Mouse (Mus musculus): ENCODE results near the gene Ubn1. TPM values are rescaled to one million over a fixed set of nuclear protein-coding genes. Genes with fewer than 3 reads are reported as not detected.

Gene Ubn1
- total RNA-seq, 4 experiments from 2014 or later, result 36.4 to 42.8 (median 40.3) TPM

DNA sequence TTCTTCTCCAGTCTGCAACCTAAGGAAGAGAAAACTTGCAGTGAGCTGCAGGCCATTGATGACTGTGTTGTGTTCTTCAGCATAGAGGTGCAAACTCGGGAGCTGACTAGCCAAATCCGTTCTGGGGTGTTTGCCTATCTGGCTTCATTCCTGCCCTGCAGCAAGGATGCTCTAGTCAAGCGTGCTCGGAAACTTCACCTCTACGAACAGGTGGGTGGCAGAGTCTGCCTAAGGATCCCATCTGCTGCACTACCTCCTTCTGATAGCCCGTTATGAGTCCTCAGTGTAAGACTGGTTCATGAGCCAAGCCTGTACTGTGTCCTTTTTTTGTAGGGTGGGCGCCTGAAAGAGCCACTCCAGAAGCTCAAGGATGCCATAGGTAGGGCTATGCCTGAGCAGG, 22.1 kb downstream of the Ubn1 start:
- DNase-seq (ENCODE audit: low spot score in 2 of 2), result no peak

DNA sequence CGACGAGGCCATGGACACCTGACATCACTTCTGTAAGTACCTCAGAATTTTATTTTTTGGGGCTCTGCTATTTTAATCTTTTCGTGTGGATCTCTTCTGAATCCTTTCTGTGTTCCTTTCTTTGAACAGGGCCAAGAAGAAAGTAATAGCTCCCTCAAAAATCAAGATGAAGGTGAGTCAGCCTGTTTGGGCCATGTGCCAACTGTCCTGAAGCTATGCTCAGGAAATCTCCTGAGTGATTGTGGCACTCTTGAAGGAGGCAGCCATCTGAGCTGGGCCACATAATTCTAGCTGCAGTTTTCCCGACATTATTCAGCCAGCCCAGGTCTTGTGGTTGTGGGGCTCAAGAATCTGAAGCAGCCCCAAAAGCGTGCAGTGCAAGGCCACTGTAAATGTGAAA, 24.5 kb downstream of the Ubn1 start:
- no peak for DNase-seq (ENCODE audit: low spot score in 2 of 2)

DNA sequence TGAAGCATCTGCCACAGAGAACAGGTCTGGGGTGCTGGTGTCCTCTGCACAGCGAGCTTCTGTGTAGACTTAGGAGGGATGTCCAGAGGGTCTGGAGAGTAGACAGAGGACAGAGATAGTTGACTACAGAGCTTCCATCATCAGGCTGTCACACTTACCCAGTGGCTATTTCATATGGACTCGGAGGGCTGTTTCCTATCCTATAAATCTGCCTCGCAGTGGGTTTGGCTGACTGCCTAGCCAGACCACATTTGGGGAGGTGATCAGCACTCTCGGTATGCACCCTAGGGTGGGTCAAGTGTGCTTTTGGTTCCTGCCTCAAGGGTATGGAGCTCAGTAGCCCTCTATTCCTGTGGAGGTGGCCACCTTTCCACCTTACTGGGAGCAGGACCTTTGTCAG, 35.3 kb downstream of the Ubn1 start:
- DNase-seq (ENCODE audit: low spot score in 2 of 2), result no peak

DNA sequence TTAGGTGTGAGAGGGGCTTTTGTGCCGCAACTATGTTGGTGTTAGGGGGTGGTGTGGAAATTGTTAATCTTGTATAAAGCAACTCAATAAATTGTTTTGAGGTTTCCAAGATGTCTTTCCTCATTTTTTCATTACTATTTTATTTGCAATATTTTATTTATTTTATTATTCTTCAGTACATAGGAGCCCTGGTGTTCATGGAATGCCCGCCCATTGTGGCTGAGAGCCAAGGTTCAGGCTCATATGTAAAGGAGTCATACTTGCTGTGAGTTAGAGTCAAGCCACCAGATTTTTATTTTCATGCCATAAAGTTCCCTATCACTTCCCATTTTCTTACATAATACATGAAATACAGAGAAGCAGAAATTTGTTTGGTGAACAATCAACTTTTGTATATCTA, 36.3 kb downstream of the Ubn1 start:
- DNase-seq (ENCODE audit: low spot score in 2 of 2), result no peak

DNA sequence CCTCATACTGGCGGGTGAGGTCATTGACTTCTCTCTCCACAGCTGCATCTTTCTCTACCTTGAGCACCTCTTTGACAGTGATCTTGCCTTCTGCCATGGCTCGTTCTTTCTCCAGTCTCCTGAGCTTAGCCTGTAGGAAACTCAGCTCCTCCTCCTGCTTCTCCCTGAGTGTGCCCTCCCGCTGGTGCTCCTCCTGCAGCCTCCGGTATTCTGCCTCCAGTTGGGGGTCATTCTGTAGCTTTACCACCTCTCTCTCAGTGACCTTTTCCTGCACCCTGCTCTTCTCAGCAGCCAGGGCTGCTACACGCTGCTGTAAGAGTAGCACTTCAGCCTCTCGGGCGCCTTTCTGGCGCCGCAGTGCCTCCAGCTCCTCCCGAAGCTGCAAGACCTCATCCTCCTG, 39.2 kb downstream of the Ubn1 start:
- DNase-seq (ENCODE audit: low spot score in 2 of 2), result no peak

DNA sequence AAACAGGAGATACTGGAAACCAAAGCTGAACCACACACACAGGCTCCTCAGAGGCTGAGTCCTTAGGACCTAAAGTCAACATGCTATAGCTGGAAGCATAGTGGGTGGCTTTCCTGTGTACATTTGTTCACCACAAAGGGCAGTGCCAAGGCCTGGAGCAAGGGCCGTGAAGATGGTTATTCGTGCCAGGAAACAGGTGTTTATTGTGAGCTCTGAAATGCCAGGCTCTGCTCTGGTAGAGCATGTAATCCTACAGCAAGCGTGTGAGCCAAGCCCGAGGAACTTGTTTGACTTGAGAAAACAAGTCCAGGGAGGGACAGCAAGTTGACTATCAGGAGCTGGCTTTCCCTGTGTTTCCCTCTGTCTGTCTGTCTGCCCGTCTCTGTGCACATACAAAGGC, 43.4 kb downstream of the Ubn1 start:
- no peak for DNase-seq (ENCODE audit: low spot score in 2 of 2)

DNA sequence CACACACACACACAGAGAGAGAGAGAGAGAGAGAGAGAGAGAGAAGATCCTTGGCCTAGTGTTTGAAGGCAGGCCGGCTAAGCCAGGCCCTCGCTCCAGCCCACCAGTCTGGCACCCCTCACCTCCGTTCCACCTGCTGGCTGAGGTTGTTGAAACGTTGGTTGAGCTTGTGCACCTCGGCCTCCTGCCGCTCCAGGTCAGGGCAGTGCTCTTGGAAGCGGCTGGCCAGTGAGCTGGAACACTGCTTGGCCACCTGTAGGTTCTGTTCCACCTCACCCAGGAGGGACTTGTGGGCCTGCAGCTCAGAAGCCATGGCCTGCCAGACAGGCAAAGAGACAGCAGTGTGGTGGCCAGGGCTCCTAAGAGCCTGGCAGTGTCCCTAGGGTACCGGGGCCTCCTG, 46.6 kb downstream of the Ubn1 start:
- no peak for DNase-seq (ENCODE audit: low spot score in 2 of 2)

DNA sequence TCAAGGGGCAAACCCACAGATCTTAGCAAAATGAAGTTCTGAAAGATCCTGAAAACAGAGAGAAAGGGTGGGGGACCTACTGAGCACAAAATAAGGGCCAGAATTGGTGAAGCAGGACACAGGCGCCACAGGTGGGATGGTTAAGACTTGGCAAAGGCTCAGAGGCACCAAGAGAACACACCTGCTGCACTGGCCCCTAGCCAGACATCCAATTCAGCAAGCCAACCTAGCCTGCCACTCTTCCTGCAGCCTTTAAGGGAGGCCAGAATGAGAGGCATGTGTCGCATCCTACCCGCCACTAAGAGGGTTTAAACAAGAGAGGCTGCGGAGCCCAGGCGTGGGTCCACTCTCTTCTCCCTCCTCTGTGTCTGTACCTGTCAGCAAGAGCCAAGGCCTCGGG, 51.1 kb downstream of the Ubn1 start:
- DNase-seq (ENCODE audit: low spot score in 2 of 2), result no peak

DNA sequence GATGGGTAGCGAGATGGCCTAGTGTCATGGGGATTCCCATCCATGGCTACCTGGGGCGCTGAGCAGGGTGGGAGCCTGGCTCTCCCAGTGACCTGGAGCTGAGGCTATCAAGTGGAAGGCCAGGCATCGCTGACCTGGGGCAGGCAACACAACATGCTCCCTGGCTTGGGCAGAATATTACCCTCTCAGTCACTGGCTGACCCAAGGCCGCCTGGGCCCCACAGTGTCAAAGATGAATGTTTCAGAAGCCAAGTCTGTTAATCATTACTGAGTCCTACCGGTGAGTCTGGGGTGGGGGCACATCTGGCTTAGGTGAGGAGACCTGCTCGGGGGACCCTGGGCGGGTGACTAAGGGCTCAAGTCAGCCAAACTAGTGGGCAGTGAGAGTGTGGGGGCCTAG, 60.0 kb downstream of the Ubn1 start:
- DNase-seq (ENCODE audit: low spot score in 2 of 2), result no peak

DNA sequence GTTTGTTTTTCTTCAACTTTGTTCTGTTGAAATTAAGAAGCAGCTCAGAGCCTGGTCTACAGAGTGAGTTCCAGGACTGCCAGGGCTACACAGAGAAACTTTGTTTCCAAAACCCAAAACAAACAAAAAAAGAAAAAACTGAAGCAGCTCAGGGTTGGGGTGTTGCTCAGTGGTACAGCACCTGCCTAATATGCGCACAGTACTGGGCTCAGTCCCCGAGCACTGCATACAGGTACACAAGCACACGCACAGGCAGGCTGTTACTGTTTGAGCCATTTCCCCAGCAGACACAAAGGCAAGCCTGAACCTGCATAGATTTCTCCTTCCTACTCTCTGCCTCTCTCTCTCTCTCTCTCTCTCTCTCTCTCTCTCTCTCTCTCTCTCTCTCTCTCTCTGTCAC, 61.2 kb downstream of the Ubn1 start:
- no peak for DNase-seq (ENCODE audit: low spot score in 2 of 2)

DNA sequence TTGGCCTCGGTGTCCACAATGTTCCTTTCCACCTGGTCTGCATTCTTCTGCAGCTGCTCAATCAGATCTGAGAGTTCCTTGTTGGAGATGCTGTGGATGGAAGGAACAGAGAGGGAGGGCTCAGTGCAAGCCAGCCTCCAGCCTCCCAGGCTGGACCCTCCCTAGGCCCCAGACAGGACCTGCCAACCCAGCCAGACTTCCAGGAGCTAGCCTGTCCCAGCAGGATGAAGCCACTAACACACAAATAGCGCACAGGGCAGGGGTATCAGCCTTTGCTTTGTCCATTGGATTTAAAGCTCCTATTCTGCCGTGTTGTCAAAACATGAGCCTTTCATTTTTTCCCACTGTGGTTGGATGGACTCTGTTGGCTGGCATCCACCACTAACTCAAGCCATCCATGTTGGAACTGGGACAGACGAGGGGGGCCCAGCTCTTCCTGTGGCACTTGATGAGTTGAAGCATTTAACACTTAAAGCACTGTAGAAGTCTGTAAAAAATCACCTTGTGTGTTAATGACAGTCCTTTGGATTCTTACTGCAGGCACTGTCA, 63.2 kb downstream of the Ubn1 start:
- no peak for DNase-seq (ENCODE audit: low spot score in 2 of 2)

DNA sequence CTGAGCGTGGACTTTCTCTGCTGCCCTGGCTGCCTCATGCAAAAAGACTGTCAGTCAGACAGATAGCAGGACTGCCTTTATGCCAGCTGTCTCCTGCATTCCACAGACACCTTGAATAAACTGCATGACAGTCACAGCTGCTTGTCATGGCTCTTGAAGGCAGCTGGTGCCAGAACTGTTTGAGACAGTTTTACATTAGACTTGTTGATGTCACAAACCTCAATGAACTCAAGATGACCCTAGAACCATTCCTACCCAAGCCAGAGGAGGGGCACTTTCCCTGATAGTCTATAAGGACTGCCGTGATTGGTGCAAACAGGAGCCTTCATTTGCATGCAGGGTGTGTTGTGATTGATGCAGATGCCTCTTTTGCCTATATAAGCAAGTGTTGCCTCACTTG, 63.7 kb downstream of the Ubn1 start:
- no peak for DNase-seq (ENCODE audit: low spot score in 2 of 2)

DNA sequence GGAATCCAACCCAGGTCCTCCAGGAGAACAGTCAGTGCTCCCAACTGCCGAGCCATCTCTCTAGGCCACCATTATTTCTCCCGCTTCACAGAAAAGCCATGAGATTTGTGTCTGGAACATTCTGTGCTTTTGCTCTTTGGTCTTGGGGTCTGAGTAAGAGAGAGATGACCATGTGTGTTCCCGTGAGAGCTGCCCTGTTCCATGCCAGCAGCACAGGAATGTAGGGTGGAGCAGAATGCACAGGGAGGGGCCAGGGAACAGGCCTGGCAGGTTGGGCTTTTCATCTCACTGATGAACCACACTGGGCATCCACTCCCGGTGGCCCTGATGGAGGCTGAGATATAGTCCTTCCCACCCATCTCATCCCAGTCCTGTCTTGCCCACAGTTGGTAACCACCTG, 69.5 kb downstream of the Ubn1 start:
- no peak for DNase-seq (ENCODE audit: low spot score in 2 of 2)

DNA sequence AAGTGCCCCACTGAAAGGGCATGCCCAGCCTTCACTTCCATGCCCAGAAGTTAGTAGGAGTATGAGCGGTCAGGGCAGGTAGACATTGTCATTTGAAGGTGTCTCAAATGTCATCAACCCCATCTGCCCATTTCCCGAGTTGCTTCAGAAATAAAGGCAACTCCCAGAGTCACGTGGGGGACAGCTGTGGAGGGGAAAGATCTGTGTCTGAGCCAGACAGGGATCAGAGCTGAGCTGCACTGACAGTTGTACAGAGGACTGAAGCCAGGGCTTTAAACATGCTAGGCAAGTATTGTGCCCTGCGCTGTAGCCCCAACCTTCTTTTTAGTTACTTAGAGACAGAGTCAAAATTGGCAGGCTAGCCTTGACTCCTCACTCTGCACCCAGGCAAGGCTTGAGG, 70.0 kb downstream of the Ubn1 start:
- DNase-seq (ENCODE audit: low spot score in 2 of 2), result no peak

DNA sequence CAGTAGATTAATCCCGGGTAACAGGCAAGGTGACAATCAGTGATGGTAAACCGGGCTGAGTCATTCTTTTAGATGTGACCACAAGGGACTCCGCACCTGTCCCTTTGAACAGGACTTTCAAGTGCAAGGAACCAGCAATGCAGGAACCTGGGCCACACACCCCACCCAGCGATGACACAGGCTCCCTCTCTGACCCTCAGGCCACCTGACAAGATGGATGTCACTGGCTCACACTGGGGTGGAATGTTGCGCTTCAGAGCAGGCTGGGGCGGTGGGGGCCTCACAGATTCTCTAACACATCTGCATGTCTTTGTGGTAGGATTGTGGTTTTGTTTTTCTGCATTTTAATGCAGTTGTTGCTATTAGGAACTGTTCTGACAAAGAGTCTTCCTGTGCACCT, 73.6 kb downstream of the Ubn1 start:
- DNase-seq (ENCODE audit: low spot score in 2 of 2), result no peak

DNA sequence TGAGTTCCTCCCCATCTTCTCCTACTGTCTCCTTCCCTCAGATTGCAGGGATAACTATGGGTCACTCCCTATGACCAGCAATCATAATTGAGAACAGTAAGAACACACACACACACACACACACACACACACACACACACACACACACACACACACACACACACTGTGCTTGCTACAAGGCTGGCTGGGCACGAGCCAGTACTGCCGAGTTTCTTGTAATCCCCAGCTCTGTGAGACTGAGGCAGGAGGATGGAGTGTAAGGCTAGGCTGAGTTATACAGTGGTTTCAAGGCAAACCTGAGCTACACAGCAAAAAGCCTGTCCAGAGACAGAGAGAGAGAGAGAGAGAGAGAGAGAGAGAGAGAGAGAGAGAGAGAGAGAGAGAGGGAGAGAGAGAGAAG, 80.3 kb downstream of the Ubn1 start:
- DNase-seq (ENCODE audit: low spot score in 2 of 2), result no peak

DNA sequence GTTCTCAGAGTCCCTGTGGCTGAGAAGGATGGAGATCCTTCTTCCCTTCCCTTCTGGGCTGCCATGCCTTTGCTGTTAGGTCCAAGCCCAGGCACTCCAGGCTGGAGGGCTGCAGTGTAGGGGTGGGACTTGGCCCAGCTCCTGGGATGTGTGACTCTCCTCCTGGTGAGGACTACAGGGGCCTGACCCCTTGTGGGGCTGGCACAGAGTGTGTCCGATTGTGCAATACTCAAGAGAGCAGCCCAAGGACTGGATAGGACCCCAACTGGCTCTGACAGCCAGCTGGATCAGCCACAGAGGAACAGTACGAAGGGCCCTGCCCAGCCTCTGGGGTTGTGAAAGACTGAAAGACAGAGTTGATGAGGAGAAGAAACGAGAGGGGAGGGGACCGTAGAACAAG, 80.9 kb downstream of the Ubn1 start:
- DNase-seq (ENCODE audit: low spot score in 2 of 2), result no peak

DNA sequence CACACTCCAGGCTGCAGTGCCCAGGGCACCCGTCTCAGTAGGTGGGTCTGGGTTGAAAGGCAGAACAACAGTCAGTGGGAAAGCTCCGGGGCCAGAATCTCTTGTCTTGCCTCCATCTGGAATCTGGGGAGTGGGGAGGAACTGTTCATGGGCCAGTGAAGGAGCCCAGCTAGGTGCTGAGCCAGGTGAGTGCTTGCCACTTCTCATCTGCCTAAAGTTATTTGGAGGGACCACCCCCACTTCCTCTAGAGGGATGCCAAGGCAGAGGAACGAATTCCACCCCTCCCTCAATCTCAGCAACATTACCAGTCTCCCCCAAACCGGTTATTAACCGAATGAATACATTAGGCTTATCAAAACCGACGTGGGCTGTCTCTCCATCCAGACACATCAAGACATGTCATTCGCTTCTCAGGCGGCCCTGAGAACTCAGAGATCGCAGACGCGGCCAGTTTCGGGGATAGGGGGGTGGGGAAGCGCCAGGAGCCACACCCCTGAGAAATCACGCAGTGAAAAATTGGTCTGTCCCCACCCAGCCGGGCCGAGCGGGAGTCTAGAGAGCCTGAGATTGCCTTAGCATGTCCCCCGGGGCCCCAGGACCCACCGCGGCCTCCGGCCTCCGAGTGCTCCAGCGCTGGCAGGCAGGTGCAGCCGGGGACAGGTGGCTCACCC, 81.5 kb downstream of the Ubn1 start:
- DNase-seq (ENCODE audit: low spot score in 2 of 2), result no peak

DNA sequence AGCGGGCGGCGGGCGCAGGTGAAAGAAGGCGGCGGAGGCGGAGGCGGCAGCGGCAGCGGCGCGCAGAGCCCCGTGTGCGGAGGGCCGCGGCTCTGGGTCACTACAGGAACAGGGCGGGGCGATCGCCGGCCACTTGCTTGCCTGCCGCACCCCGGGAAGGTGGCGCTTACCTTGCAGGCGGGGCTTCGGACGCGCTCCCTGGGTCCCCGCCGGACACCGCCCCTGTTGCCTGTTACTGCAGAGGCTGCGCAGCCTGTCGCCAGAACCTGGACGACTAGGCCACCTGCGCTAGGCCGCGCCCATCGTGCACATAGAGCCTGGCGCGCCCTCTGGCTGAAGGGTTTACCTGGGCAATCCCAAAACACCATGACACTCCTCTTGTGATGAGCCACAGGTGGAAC, 82.5 kb downstream of the Ubn1 start, which contains the start of gene Ppl:
Gene Ppl (minus strand): TSS at position 21 of the 401 bp plus-strand sequence.
- DNase-seq (ENCODE audit: low spot score in 2 of 2), result no peak

DNA sequence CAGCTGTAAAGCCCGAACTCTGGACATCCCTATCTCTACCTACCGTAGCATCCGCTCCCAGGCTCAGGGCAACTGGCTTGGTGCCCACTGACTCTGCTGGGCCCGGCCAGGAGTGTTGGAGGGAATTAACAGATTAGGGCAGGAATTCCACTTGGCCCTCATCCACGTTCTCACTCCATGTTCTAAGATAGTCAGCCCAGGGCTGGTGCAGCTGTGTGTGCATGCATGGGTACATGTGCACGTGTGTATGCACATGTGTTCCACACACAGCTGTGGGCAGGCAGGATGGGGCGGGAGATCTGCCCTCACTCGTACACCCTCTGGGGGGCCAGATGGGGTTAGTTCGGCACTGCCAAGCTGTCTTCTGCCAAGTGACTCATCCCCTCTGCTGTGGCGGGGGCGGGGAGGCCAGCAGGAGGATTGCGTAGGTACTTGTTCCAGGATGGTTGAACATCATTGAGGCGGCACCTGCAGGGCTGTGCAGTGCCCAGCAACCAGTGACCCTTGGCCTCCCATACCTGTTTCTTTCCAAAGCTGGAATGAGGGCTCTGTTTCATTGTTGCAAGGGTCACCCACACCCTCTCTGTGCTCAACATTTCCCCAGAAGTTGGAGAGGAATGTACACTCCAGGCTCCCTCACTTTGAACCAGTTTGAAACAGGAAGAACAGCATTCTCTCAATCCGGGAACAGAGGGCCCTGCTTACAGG, 84.9 kb downstream of the Ubn1 start:
- peak; percentile 29 to 68 for DNase-seq (ENCODE audit: low spot score in 2 of 2)

DNA sequence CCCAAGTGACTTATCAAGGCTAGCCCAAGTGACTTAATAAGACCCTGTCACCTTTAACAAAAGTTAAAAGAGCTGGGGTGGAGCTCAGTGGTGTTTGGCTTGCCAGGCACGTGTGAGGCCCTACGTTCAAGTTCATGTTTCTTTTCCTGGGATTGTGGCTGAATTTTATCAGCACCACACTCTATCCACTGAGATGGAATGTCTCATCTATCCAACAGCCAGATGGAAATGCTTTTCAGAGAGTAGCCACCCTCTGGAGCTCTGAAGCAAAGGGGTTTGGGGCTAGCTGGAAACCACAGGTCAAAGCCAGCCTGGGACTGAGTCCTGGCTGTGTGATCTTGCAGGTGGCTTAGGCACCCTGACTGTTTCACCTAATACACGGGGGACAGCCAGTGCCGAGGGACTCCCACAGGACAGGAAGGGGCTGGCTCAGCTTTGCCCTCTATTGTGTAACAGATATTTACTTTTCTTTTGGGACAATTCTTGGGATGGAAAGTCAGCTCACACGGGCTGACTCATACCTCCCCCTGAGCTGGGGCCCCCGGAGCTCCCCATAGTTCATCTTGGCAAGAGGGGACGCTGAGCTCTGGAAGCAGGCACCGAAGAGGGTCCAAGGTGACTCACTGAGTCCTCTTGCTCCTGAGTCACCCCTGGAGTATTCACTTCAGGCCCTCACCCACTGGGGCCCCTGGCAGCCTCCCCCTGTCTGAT, 85.8 kb downstream of the Ubn1 start:
- no peak for DNase-seq (ENCODE audit: low spot score in 2 of 2)
